Mouse (Mus musculus) cerebellum, adult (tissue): Measurements from ENCODE around the gene Sprr2a3.
"Not testable (repeated sequence)": the region's sequence is repeated elsewhere in the genome, so short reads cannot be mapped to it uniquely, and the experiment has no call there.

ENCODE experiments used
- ATAC-seq: cut with Nextera tagmentation; 2 replicates; pipeline ENCODE4 v1.9.2; 2017; ENCODE audit warnings: mild to moderate bottlenecking, moderate library complexity, mixed read lengths; ENCODE audit not compliant: insufficient number of reproducible peaks, low FRiP score, low TSS enrichment

Gene Sprr2a3

DNA sequence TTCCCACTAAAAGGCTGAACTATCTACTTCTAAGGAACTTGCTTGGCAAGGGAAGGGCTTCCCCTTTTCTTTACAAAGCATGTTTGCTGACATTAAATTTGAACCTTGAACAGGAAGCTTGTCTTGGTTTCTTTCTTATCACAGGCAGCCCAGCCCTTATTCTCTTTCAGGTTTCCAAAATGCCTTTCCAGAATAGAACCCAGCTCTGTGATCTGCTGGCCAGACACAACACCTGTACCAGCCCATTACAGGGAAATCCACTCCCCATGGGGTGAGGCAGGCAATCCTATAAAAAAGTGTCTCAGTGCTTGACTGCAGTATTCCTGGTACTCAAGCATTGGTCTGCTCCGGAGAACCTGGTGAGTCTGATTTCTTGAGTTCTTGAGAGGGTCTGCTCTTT is at the start of gene Sprr2a3:
TSS of gene Sprr2a3 (plus strand) at position 317 of the 400 bp plus-strand sequence.
- not testable (repeated sequence) for ATAC-seq

DNA sequence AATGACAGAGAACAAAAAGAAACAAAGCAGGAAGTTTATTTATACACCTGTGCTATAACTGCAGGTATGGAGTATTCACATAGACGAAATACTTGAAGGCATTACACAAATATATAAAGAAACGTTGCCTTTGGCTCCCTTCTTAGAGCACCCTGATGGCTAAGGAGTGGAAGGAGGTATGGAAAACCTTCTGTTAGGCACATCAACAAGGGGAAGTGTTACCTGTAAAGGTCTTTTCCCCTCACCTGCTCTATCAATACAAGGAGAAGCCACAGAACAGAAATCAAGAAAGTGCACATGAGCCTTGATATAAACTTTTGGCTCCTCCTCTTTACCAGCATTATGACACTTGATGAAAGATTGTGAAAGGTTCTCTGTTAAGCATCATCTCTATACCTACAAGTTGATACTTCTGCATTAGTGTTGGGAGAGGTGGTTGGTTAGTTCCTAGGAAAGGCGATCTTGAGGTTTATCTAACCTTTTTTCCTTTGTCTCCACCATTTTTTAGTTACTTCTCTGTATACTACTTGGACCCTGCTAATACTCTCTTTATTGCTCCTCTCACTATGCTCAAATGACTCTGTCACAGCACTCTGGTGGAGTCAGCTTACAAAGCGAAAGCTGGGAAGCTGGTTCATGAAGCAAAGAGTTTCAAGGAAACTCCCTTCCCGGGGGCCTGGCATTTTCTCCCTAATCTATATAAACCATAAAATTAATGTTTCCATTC is 48.6 kb upstream of the Sprr2a3 start:
- peak; percentile 52; the same call in 1 of the 2 replicates for ATAC-seq

DNA sequence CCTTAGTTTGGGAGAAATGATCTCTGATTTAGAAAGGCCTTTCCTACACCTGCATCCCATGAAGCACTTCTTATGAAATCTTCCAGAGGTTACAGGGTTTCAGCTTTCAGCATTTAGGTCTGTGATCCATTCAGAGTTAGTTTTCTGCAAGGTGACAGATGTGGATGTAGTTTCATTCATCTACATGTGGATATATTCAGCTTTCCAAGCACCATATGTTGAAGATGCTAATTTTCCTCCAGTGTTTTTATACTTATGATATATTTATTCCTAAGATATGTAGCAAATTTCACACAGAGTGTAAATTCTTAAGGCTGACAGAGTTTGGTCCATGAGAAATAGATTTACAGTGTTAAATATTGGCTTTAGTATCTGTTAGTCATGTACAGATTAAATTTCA is 46.5 kb upstream of the Sprr2a3 start:
- not testable (repeated sequence) for ATAC-seq

DNA sequence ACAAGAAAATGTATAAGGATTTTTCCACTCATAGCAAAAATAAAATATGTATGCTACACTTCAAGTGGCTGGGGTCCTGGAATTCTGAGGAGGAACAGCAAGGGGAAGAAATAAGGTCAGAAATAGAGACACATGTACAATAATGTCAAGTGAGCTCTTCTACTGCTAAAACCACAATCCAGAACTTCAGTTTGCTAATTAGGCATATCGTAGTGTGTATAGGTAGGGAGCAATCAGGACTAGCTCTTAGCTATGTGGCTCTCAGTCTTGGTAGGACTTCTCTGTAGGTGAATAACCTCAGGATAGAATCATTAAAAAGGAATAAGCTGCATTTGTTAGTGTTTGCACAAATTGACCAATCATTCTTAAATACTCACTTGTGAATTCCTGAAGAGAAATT is 46.0 kb upstream of the Sprr2a3 start:
- not testable (repeated sequence) for ATAC-seq

DNA sequence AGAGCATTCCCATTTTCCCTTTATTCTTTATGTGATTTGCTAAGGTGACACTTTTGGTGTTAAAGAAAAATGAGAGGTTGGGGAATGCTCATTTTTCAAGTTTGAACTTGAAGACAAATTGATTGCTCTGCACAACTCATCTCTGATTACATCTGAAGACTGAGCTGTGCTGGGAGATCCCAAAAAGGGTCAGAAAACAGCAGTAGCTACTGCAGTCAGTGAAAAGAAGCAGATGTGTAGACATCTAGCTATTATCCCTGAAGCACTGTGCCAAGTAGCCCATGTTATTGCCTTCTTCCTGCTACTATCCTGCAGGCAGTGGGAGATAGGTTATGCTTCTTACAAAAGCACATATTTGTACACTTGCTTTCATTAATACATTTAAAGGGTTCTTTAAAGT is 40.4 kb upstream of the Sprr2a3 start:
- ATAC-seq: not testable (repeated sequence)

DNA sequence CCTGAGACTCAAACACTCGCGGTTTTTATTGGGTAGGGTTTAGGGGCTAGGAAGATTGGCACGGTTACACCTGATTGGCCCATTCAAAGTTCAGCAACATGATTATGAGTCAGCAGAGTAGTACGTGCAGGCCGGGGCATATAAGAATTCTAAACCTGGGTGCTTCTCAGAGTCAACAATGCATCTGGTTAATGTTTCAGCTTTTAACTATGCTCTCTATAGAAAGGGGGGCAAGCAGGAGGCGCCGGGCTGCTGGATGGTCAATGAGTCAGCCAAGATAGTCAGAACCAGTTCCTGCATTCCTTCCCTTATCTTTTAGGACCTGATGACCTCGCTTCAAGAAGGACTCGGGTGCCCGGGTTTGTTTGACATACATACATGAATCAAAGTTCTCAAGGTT is 39.0 kb upstream of the Sprr2a3 start:
- ATAC-seq: not testable (repeated sequence)

DNA sequence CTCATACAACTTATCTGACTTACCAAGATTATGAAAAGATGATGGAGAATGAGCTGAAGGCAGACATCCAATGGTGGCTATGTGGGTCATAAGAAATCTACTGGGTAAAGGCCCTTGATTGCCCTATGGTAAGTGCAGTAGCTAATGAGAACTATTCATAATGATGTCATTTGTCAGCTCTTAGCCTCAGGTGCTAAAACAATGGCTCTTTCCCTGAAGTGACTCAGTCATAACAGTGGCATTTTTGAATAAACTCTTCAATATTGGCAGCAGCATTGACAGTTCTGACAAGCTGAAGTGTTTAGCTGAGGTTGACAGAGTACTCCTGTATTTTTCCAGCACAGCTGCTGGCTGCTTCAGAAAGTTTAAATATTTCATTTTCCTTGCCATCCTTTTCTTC is 36.7 kb upstream of the Sprr2a3 start:
- not testable (repeated sequence) for ATAC-seq

DNA sequence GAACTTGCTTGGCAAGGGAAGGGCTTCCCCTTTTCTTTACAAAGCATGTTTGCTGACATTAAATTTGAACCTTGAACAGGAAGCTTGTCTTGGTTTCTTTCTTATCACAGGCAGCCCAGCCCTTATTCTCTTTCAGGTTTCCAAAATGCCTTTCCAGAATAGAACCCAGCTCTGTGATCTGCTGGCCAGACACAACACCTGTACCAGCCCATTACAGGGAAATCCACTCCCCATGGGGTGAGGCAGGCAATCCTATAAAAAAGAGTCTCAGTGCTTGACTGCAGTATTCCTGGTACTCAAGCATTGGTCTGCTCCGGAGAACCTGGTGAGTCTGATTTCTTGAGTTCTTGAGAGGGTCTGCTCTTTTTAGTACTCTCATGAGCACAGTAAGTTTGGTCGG is 34.8 kb upstream of the Sprr2a3 start:
- ATAC-seq: 0 out of 2 replicates have a peak, but pooled peaks have one; percentile 23

DNA sequence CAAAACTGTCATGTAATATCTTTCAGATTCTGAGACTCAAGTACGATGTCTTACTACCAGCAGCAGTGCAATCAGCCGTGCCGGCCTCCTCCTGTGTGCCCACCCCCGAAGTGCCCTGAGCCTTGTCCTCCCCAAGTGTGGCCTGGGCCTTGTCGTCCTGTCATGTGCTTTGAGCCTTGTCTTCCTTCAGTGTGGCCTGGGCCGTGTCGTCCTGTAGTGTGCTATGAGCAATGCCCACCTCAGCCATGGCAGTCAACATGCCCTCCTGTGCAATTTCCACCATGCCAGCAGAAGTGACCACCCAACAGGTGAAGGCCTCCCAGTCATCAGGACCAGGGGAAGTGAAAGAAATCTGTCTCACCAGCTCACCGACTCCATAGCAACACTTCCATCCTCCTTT is 31.4 kb upstream of the Sprr2a3 start:
- peak; percentile 67; the same call in 1 of the 2 replicates for ATAC-seq

DNA sequence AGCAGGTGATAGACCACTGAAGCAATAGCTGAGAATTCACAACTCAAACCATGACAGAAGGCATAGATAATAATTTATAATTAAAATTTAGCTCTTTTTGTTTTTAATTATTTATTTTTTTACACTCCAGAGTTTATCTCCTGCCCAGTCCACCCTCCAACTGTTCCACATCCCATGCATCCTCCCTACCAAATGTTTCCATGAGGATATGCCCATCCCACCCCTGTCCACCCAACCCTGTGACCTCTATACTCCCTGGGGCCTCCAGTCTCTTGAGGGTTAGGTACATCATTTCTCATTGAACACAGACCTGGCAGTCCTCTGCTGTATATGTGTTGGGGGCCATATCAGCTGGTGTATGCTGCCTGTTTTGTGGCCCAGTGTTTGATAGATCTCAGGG is 26.7 kb upstream of the Sprr2a3 start:
- not testable (repeated sequence) for ATAC-seq

DNA sequence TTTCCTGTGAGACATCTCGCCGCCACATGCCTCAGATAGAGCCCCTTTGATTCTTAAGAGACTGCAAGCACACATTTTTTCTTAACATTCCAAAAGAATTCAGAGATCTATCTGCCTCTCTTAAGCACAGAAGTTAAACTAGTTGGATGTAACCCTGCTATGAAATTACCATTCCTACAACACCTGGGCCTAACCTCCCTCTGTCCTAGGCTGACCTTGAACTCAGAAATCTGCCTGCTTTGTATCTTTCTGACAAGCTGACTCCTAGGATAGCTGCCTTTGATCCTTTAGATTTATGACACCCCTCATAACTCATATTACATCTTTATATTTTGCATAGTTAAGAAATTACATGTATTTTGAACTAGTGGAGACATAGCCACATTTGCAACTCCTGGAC is 21.8 kb upstream of the Sprr2a3 start:
- ATAC-seq: not testable (repeated sequence)

DNA sequence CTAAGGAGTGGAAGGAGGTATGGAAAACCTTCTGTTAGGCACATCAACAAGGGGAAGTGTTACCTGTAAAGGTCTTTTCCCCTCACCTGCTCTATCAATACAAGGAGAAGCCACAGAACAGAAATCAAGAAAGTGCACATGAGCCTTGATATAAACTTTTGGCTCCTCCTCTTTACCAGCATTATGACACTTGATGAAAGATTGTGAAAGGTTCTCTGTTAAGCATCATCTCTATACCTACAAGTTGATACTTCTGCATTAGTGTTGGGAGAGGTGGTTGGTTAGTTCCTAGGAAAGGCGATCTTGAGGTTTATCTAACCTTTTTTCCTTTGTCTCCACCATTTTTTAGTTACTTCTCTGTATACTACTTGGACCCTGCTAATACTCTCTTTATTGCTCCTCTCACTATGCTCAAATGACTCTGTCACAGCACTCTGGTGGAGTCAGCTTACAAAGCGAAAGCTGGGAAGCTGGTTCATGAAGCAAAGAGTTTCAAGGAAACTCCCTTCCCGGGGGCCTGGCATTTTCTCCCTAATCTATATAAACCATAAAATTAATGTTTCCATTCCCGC is 13.7 kb upstream of the Sprr2a3 start:
- peak; percentile 31; the same call in 1 of the 2 replicates for ATAC-seq

DNA sequence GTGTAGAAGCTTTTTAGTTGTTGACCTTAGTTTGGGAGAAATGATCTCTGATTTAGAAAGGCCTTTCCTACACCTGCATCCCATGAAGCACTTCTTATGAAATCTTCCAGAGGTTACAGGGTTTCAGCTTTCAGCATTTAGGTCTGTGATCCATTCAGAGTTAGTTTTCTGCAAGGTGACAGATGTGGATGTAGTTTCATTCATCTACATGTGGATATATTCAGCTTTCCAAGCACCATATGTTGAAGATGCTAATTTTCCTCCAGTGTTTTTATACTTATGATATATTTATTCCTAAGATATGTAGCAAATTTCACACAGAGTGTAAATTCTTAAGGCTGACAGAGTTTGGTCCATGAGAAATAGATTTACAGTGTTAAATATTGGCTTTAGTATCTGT is 11.7 kb upstream of the Sprr2a3 start:
- ATAC-seq: not testable (repeated sequence)

DNA sequence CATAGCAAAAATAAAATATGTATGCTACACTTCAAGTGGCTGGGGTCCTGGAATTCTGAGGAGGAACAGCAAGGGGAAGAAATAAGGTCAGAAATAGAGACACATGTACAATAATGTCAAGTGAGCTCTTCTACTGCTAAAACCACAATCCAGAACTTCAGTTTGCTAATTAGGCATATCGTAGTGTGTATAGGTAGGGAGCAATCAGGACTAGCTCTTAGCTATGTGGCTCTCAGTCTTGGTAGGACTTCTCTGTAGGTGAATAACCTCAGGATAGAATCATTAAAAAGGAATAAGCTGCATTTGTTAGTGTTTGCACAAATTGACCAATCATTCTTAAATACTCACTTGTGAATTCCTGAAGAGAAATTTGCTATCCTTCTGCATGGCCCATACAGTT is 11.2 kb upstream of the Sprr2a3 start:
- ATAC-seq: not testable (repeated sequence)

DNA sequence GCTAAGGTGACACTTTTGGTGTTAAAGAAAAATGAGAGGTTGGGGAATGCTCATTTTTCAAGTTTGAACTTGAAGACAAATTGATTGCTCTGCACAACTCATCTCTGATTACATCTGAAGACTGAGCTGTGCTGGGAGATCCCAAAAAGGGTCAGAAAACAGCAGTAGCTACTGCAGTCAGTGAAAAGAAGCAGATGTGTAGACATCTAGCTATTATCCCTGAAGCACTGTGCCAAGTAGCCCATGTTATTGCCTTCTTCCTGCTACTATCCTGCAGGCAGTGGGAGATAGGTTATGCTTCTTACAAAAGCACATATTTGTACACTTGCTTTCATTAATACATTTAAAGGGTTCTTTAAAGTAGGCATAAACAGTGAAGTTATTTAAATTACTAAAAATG is 5.6 kb upstream of the Sprr2a3 start:
- not testable (repeated sequence) for ATAC-seq

DNA sequence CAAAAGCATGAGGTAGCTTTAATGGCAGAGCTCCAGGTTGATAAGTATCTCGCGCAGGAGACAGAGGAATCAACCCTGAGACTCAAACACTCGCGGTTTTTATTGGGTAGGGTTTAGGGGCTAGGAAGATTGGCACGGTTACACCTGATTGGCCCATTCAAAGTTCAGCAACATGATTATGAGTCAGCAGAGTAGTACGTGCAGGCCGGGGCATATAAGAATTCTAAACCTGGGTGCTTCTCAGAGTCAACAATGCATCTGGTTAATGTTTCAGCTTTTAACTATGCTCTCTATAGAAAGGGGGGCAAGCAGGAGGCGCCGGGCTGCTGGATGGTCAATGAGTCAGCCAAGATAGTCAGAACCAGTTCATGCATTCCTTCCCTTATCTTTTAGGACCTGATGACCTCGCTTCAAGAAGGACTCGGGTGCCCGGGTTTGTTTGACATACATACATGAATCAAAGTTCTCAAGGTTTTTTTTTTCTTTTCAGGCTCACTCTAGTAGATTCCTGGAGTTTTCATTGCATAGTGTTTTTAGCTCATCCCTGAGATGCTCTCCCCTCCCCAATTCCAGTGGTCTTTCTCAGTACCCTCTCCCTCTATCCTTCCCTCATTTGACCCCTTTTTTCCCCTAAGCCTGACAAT is 4.1 kb upstream of the Sprr2a3 start:
- ATAC-seq: not testable (repeated sequence)

DNA sequence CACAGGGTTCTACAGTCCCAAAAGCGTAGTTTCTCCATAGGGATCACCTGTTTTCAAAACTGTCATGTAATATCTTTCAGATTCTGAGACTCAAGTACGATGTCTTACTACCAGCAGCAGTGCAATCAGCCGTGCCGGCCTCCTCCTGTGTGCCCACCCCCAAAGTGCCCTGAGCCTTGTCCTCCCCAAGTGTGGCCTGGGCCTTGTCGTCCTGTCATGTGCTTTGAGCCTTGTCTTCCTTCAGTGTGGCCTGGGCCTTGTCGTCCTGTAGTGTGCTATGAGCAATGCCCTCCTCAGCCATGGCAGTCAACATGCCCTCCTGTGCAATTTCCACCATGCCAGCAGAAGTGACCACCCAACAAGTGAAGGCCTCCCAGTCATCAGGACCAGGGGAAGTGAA is 3.3 kb downstream of the Sprr2a3 start:
- not testable (repeated sequence) for ATAC-seq

DNA sequence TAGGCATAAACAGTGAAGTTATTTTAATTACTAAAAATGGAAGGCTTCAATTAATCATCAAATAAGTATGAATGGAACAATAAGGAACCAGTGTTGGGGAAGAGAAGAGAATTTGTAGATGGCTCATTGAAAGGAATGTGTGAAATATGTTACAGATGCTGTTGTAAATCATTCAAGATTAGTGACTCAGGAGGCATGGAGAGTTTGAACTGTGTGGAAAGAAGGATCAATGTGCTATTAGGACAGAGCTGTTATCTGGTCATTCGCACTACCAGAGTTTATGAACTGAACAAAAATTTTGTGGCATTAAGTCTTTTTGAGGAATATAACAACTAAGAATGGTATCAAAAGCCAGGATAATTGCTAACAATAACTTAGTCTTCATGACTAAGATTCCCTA is 22.2 kb downstream of the Sprr2a3 start:
- ATAC-seq: no peak

DNA sequence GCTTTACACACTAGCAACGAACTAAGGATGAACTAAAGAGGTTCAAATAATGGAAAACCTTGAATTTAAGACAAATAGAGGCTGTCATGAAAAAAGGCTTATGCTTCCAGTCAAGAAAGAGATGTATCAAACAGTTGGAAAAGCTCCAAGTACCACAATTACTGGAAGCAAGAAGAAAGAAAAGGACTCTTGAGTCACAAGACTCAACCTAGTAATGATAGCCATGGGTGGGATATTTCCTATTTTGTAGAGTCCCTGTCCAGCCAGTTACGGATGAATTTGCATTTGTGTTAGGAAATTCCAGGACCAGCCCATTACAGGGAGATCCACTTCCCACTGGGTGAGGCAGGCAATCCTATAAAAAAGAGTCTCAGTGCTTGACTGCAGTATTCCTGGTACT is 31.1 kb downstream of the Sprr2a3 start, which contains the start of gene Sprr2b:
TSS of gene Sprr2b (plus strand) at position 301 of the 400 bp plus-strand sequence.
- ATAC-seq: no peak

DNA sequence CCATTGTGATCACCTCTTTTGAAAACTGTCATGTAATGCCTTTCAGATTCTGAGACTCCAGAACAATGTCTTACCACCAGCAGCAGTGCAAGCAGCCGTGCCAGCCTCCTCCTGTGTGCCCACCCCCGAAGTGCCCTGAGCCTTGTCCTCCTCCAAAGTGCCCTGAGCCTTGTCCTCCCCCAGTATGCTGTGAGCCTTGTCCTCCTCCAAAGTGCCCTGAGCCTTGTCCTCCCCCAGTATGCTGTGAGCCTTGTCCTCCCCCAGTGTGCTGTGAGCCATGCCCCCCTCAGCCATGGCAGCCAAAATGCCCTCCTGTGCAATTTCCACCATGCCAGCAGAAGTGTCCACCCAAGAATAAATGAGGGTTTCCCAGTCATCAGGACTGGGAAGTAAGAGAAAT is 32.2 kb downstream of the Sprr2a3 start:
- no peak for ATAC-seq

DNA sequence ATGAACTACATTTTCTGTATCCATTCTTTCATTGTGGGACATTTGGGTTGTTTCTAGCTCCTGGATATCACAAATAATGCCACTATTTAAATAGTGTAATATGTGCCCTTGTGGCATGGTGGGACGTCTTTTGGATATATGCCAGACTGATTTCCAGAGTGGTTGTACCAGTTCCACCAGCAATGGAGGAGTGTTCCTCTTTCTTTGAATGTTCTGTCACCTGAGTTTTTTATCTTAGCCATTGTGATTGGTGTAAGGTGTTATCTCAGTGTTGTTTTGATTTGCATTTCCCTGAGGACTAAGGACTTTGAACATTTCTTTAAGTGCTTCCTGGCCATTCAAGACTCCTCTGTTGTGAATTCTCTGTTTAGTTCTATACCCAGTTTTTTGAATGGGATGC is 51.1 kb downstream of the Sprr2a3 start:
- ATAC-seq: no peak
